Mouse (Mus musculus) effector memory CD4-positive, alpha-beta T cell, adult 7 months (primary cell): ENCODE results near the gene Lypd9. TPM values are rescaled to one million over a fixed set of nuclear protein-coding genes. Genes with fewer than 3 reads are reported as not detected.

Experiments
- polyA plus RNA-seq: library from polyadenylated mRNA; unstranded; fragments of 100-300 nt; shearing (Covaris generic); gene quantifications from one replicate; pipeline ENCODE4 v1.2.1, GENCODE M21; 2017

Lypd9 gene
- not detected for polyA plus RNA-seq

GRCm38 (mm10) chr11:58452759-58453158 is at the start of gene Lypd9:
Gene Lypd9, minus strand, starts transcription at chr11:58452923.

DNA sequence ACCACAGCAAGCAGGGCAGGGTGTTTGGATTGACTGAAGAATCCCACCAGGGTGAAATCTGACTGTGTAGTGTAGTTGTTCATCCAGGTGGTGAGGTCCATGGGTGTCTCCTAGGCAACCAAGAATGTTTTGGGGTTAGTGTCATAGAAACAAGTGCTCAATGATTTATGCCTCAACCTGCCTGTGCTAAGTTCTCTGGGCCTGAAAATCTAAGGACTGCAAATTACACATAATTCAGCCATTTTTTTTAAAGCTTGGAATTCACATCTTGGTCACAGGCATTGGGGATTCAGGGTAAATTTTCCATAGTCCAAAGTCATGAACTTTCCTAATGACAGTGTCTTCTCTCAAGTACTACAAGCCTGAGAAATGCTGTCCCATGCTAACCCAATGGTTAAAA is 49.7 kb upstream of the Lypd9 start, which contains the start of gene Olfr331:
Gene Olfr331 (minus strand): TSS at position 101 of the 400 bp plus-strand sequence.

GRCm38 (mm10) chr11:58492455-58492854 is 39.7 kb upstream of the Lypd9 start, which contains the start of gene Olfr332:
Gene Olfr332, minus strand, starts transcription at chr11:58492555.

GRCm38 (mm10) chr11:58462170-58462569 is 9.4 kb upstream of the Lypd9 start, which contains the start of gene Olfr30:
Gene Olfr30, minus strand, starts transcription at chr11:58462270.

DNA sequence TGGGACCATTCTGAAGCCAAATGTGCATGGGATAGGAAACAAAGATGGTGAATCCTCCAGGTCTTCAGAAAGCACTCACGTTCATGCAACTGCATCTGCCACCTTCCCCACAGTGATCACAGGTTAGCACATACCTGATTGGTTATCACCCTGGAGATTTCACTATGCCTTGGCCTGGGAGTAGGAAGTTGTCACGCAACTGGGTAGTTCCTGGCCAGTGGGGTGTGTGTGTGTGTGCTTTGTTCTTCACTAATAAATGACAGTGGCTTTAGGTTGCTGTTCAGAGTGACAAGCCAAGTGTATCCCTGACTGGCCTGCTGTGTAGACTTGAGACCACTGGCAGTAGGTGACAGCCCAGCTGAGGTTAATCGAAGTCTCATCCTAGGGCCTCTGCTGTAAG is 20.5 kb downstream of the Lypd9 start, which contains the start of gene Gm12253:
Gene Gm12253 (plus strand): TSS at position 301 of the 400 bp plus-strand sequence.

GRCm38 (mm10) chr11:58420815-58421214 is 31.9 kb downstream of the Lypd9 start, which contains the start of gene 1810065E05Rik:
Gene 1810065E05Rik, plus strand, starts transcription at chr11:58421111.

Other genes with a start within 250 kb of the Lypd9 start
- gene 4930438A08Rik, start 178.1 kb downstream of the Lypd9 start, polyA plus RNA-seq, result not detected
- 39.8 TPM for gene Zfp692, start 145.9 kb downstream of the Lypd9 start, polyA plus RNA-seq
- 39.7 TPM for gene Zfp672, start 122.6 kb downstream of the Lypd9 start, polyA plus RNA-seq
- 12.9 TPM for gene Sh3bp5l, start 122.2 kb downstream of the Lypd9 start, polyA plus RNA-seq
- gene Lypd8, start 73.9 kb downstream of the Lypd9 start, polyA plus RNA-seq, result 0.59 TPM
- not detected for gene 1810065E05Rik, start 31.8 kb downstream of the Lypd9 start, polyA plus RNA-seq
- gene Gm12253, start 20.4 kb downstream of the Lypd9 start, polyA plus RNA-seq, result 0.84 TPM
- not detected for gene Olfr30, start 9.3 kb upstream of the Lypd9 start, polyA plus RNA-seq
- gene Olfr332, start 39.6 kb upstream of the Lypd9 start, polyA plus RNA-seq, result not detected
- gene Olfr331, start 49.6 kb upstream of the Lypd9 start, polyA plus RNA-seq, result not detected
- gene Olfr330, start 81.9 kb upstream of the Lypd9 start, polyA plus RNA-seq, result 0.99 TPM
- not detected for gene Olfr329-ps, start 93.5 kb upstream of the Lypd9 start, polyA plus RNA-seq
- 0.18 TPM for gene Olfr328, start 102.7 kb upstream of the Lypd9 start, polyA plus RNA-seq
- 0.37 TPM for gene Olfr224, start 117.6 kb upstream of the Lypd9 start, polyA plus RNA-seq
- not detected for gene Olfr325, start 124.8 kb upstream of the Lypd9 start, polyA plus RNA-seq
- not detected for gene Olfr324, start 142.2 kb upstream of the Lypd9 start, polyA plus RNA-seq
- not detected for gene 2210407C18Rik, start 163.2 kb upstream of the Lypd9 start, polyA plus RNA-seq
- not detected for gene Olfr323, start 177.6 kb upstream of the Lypd9 start, polyA plus RNA-seq
- gene Trim58, start 187.5 kb upstream of the Lypd9 start, polyA plus RNA-seq, result not detected
- gene Olfr322, start 205.9 kb upstream of the Lypd9 start, polyA plus RNA-seq, result not detected
- not detected for gene Olfr320, start 228.2 kb upstream of the Lypd9 start, polyA plus RNA-seq
- gene Olfr319, start 246.2 kb upstream of the Lypd9 start, polyA plus RNA-seq, result not detected